Mouse (Mus musculus) kidney, adult 9 months (tissue): ENCODE results near the gene Vsig2.
A peak's percentile ranks its signal among the peaks of the same experiment; 100 is the strongest.

Experiments
- DNase-seq: peaks from one replicate; pipeline ENCODE4 v3.0.0; 2022

Vsig2 gene

GRCm38 (mm10) chr9:37567892-37568604 is 29.0 kb downstream of the Vsig2 start:
- peak; percentile 36 for DNase-seq

- DNase-seq = peak; percentile 59
These were observed 29.7 kb downstream of the Vsig2 start for GRCm38 (mm10) chr9:37568605-37569214.

GRCm38 (mm10) chr9:37569231-37569835 is 30.3 kb downstream of the Vsig2 start:
- DNase-seq = peak; percentile 65

GRCm38 (mm10) chr9:37572204-37572876 is 33.3 kb downstream of the Vsig2 start:
- no peak for DNase-seq

- DNase-seq = no peak
These were observed 37.4 kb downstream of the Vsig2 start for GRCm38 (mm10) chr9:37576436-37576930.

- DNase-seq = no peak
These were observed 44.5 kb downstream of the Vsig2 start for GRCm38 (mm10) chr9:37583594-37583993.

GRCm38 (mm10) chr9:37586718-37587117 is 47.7 kb downstream of the Vsig2 start:
- DNase-seq = no peak

- DNase-seq = no peak
These were observed 51.3 kb downstream of the Vsig2 start for GRCm38 (mm10) chr9:37590381-37590780.

- no peak for DNase-seq
These were observed 53.0 kb downstream of the Vsig2 start for GRCm38 (mm10) chr9:37592025-37592424.

- DNase-seq = no peak
These were observed 53.6 kb downstream of the Vsig2 start for GRCm38 (mm10) chr9:37592633-37593032.

GRCm38 (mm10) chr9:37593690-37594089 is 54.6 kb downstream of the Vsig2 start:
- no peak for DNase-seq
